Mouse (Mus musculus) cerebellum, postnatal 4 days (tissue): ENCODE measurements at regions not wholly inside any gene's neighbourhood (a gene's known extent, or its start where the extent isn't known, plus 50 kb on each side); places are given as distances from the start of the nearest gene placed in this dataset.
A peak's percentile ranks its signal among the peaks of the same experiment; 100 is the strongest.

Experiments used
- DNase-seq, 2 experiments: peaks; one replicate each; pipeline ENCODE4 v3.0.0; 2022; ENCODE audit warnings: low spot score in 2 of 2, mixed read lengths in 1 of 2

- DNase-seq: no peak
Measured at GRCm38 (mm10) chr13:31400401-31400800, 155.5 kb upstream of the Foxq1 start.

GRCm38 (mm10) chr13:31405312-31405711 is 150.6 kb upstream of the Foxq1 start:
- DNase-seq: no peak

- DNase-seq: peak; percentile 22 to 57
Measured at GRCm38 (mm10) chr13:31408439-31409122, 147.4 kb upstream of the Foxq1 start.

GRCm38 (mm10) chr13:31409123-31409513 is 146.8 kb upstream of the Foxq1 start:
- DNase-seq: peak in 1 of 2 experiments; percentile 4

GRCm38 (mm10) chr13:31421556-31421955 is 134.4 kb upstream of the Foxq1 start:
- no peak for DNase-seq

GRCm38 (mm10) chr13:31423599-31423998 is 132.3 kb upstream of the Foxq1 start:
- DNase-seq: no peak

- DNase-seq: no peak
Measured at GRCm38 (mm10) chr13:31425825-31426500, 130.0 kb upstream of the Foxq1 start.

GRCm38 (mm10) chr13:31436434-31436833 is 119.5 kb upstream of the Foxq1 start:
- DNase-seq: no peak

GRCm38 (mm10) chr13:31439761-31440627 is 115.9 kb upstream of the Foxq1 start:
- DNase-seq: peak in 1 of 2 experiments; percentile 15

GRCm38 (mm10) chr13:31458883-31459282 is 97.1 kb upstream of the Foxq1 start:
- DNase-seq: no peak

- no peak for DNase-seq
Measured at GRCm38 (mm10) chr13:31465141-31465540, 90.8 kb upstream of the Foxq1 start.

- DNase-seq: no peak
Measured at GRCm38 (mm10) chr13:31465711-31466110, 90.2 kb upstream of the Foxq1 start.

- DNase-seq: no peak
Measured at GRCm38 (mm10) chr13:31468131-31468530, 87.8 kb upstream of the Foxq1 start.

- DNase-seq: no peak
Measured at GRCm38 (mm10) chr13:31468983-31469382, 87.0 kb upstream of the Foxq1 start.

- DNase-seq: no peak
Measured at GRCm38 (mm10) chr13:31472366-31472765, 83.6 kb upstream of the Foxq1 start.

- no peak for DNase-seq
Measured at GRCm38 (mm10) chr13:31472804-31473203, 83.1 kb upstream of the Foxq1 start.

- DNase-seq: no peak
Measured at GRCm38 (mm10) chr13:31473275-31473674, 82.7 kb upstream of the Foxq1 start.

GRCm38 (mm10) chr13:31475845-31476244 is 80.1 kb upstream of the Foxq1 start:
- DNase-seq: peak in 1 of 2 experiments; percentile 43

- no peak for DNase-seq
Measured at GRCm38 (mm10) chr13:31477171-31477867, 78.6 kb upstream of the Foxq1 start.

GRCm38 (mm10) chr13:31481105-31481844 is 74.7 kb upstream of the Foxq1 start:
- no peak for DNase-seq

GRCm38 (mm10) chr13:31486373-31486772 is 69.6 kb upstream of the Foxq1 start:
- no peak for DNase-seq
